ENCODE assay signal across 11 mouse cellular contexts in the genomic region with DNA sequence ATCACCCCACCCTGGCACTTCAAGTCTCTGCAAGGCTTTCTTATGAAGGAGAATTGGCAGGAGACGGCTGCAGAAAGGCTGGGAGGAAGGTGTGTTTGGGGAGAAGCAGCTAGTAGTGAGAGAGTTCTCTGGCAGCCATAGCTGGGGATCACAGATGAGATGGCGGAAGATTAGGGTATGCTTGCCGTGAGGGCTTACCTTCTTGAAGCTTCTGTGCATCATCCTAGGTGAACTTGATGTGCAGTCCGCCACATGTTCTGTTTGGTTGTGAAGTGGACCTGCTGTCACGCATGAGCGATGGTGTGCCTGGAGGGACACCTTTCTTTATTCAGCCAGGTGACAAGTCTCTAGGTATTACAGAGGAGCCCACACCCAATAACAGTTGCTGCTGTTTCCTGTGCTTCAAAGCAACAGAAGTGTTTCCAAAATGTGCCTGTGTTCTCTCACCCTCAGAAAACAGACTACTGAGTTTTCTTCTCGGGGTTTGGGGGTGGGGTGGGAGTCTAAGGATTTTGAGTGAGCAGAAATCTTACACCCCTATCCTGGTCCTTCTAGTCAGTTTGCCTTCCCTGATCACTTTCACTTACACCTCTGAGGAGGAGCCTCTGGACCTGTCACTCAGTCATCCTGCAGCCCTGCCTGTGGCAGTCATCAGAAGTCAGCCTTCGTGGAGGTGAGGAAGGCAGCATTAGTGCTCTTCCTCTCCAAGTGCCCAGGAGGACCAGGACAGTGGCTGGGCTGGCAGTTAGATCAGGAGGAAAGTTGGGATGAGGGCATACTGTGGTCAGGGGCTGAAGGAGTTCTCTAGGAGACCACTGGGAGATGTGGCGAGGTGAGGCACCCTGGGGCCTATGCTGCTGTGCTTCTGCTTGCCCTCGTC. TPM values are rescaled to one million over a fixed set of nuclear protein-coding genes. Genes with fewer than 3 reads are reported as not detected.
A peak's percentile ranks its signal among the peaks of the same experiment; 100 is the strongest.
DNase-seq lines count a peak whose midpoint lies in the region; ATAC-seq and TF ChIP-seq lines count a peak whose summit lies in the region.
"Had no signal": no experiment of that assay in that cellular context is flagged by ENCODE, and none has a peak within 500 bp of the region (broad histone marks: within the 10 kb centered on the region; RNA-seq: fewer than 3 reads in every experiment).

No protein-coding gene starts in this region.

- TF ChIP-seq POLR2A in thymus, adult 2 months (IDR thresholded peaks at IDR 0.05; ENCODE audit: control insufficient read depth, extremely low read depth, insufficient read depth, low read length, poor library complexity) = 0 out of 2 replicates have a peak, but pooled peaks have one; percentile 24

- H3K27me3 ChIP-seq in heart, embryonic 13.5 days (replicated peaks) = no peaks in the 10 kb centered on the region
- no peaks in the 10 kb centered on the region for H3K27me3 ChIP-seq in thymus, adult 2 months (ENCODE audit: control insufficient read depth, insufficient read depth, low read length)
- H3K27me3 ChIP-seq in liver, postnatal 0 days (ENCODE audit: insufficient read depth, low read length) = no peaks in the 10 kb centered on the region
- H3K27me3 ChIP-seq: embryonic facial prominence, embryonic 15.5 days; neural tube, embryonic 13.5 days had no signal

- H3K27ac ChIP-seq in heart, embryonic 13.5 days (replicated peaks) = no peak overlapping the region
- H3K27ac ChIP-seq in thymus, adult 2 months (ENCODE audit: control insufficient read depth, insufficient read depth, low read length) = peak overlapping the region; percentile 91
- peak overlapping the region; percentile 95 for H3K27ac ChIP-seq in liver, postnatal 0 days (ENCODE audit: low read depth)
- H3K27ac ChIP-seq: embryonic facial prominence, embryonic 15.5 days; neural tube, embryonic 13.5 days had no signal

- ATAC-seq in heart, embryonic 13.5 days (ENCODE audit: extremely low read depth, insufficient number of reproducible peaks, low FRiP score, low TSS enrichment) = no peak
- ATAC-seq in liver, postnatal 0 days = no peak

- TF ChIP-seq CTCF in thymus, adult 2 months (IDR thresholded peaks at IDR 0.05; ENCODE audit: borderline replicate concordance, control insufficient read depth, extremely low read depth, insufficient read depth, low read length, poor library complexity) = no peak
- no peak for TF ChIP-seq CTCF in liver, postnatal 0 days (IDR thresholded peaks at IDR 0.05; ENCODE audit: low read depth)

- intact Hi-C loops in heart, postnatal 14 days (cut with DNase I) = no loop called here

- no peak overlapping the region for H3K4me3 ChIP-seq in heart, embryonic 13.5 days
- peak overlapping the region; percentile 44 for H3K4me3 ChIP-seq in thymus, adult 2 months (ENCODE audit: control insufficient read depth, insufficient read depth, low read length)
- H3K4me3 ChIP-seq in liver, postnatal 0 days (ENCODE audit: low read depth, low read length) = no peak overlapping the region
- H3K4me3 ChIP-seq: embryonic facial prominence, embryonic 15.5 days; neural tube, embryonic 13.5 days had no signal

- no peak for TF ChIP-seq EP300 in liver, postnatal 0 days (IDR thresholded peaks at IDR 0.05; ENCODE audit: low read depth)

- 84% methylated on average over 10 of the region's 10 CpGs for WGBS in heart, embryonic 13.5 days
- WGBS in thymus, adult 2 months = 31% methylated on average over 10 of the region's 10 CpGs
- 67% methylated on average over 10 of the region's 10 CpGs for WGBS in liver, postnatal 0 days (ENCODE audit: insufficient replicate concordance)

- no peak for DNase-seq in heart, postnatal 14 days
- peak; percentile 56 for DNase-seq in thymus, adult 2 months
- no peak for DNase-seq in thymus, adult 18-20 months
- no peak for DNase-seq in liver, postnatal 0 days
- DNase-seq in layer of hippocampus, adult 11-12 months (ENCODE audit: low spot score) = no peak
- DNase-seq in kidney, postnatal 4 days = no peak
- DNase-seq in adrenal gland, postnatal 4 days (ENCODE audit: low spot score in 2 of 2) = no peak
- DNase-seq: cerebellum, postnatal 10 days had no signal

- peaks cover 62% of the 10 kb centered on the region for H3K4me1 ChIP-seq in heart, embryonic 13.5 days
- H3K4me1 ChIP-seq in thymus, adult 2 months (replicated peaks; ENCODE audit: control insufficient read depth, insufficient read depth, low read length) = peaks cover 64% of the 10 kb centered on the region
- H3K4me1 ChIP-seq in liver, postnatal 0 days (ENCODE audit: insufficient read depth) = peaks cover 59% of the 10 kb centered on the region

- H3K36me3 ChIP-seq in heart, embryonic 13.5 days = no peaks in the 10 kb centered on the region
- no peaks in the 10 kb centered on the region for H3K36me3 ChIP-seq in thymus, adult 2 months (ENCODE audit: control insufficient read depth, insufficient read depth, low read length)
- no peaks in the 10 kb centered on the region for H3K36me3 ChIP-seq in liver, postnatal 0 days (replicated peaks; ENCODE audit: insufficient read depth, low read length)
- H3K36me3 ChIP-seq: embryonic facial prominence, embryonic 15.5 days; neural tube, embryonic 13.5 days had no signal

- H3K9me3 ChIP-seq in heart, embryonic 13.5 days = no peaks in the 10 kb centered on the region
- H3K9me3 ChIP-seq in liver, postnatal 0 days (ENCODE audit: low read length) = no peaks in the 10 kb centered on the region
- H3K9me3 ChIP-seq: embryonic facial prominence, embryonic 15.5 days; neural tube, embryonic 13.5 days had no signal

- peak overlapping the region; percentile 96 for H3K9ac ChIP-seq in heart, embryonic 13.5 days
- H3K9ac ChIP-seq in liver, postnatal 0 days (replicated peaks) = peak overlapping the region; percentile 40; the same call in 1 of the 2 replicates
- H3K9ac ChIP-seq: embryonic facial prominence, embryonic 15.5 days; neural tube, embryonic 13.5 days had no signal

- no peak overlapping the region for H3K4me2 ChIP-seq in heart, embryonic 13.5 days
- H3K4me2 ChIP-seq in liver, postnatal 0 days (ENCODE audit: low read depth, low read length) = peak overlapping the region; percentile 61
- H3K4me2 ChIP-seq: embryonic facial prominence, embryonic 15.5 days had no signal

RNA-seq across cellular contexts. Expression of gene Rapgef1, which starts 2.8 kb away (rescaled TPM):
- 8.4 and 9.7 TPM in 2 replicates for polyA plus RNA-seq in heart, embryonic 13.5 days (2015; fragmentation: Nextera tagmentation; extraction: Ambion mirVana)
- total RNA-seq in heart, postnatal 14 days (2021) = 10 to 100 TPM; 89.6 to 91.6 TPM
- 132 and 143 TPM in 2 replicates for polyA plus RNA-seq in thymus, adult 2 months (2012; rRNA removed)
- 4.8 and 5.1 TPM in 2 replicates for polyA plus RNA-seq in liver, postnatal 0 days (2015; fragmentation: Nextera tagmentation; extraction: Ambion mirVana)
- total RNA-seq in adrenal gland, postnatal 4 days (2021) = 10 to 100 TPM; 64.6 to 65.1 TPM

Comparison
In these comparisons a context has a peak if more than half of its experiments do, and no peak if none do; other contexts are left out.
1. RNA of gene Rapgef1, which starts 2.8 kb away (polyA plus RNA-seq): 132 to 143 TPM in thymus, adult 2 months; 8.4 to 9.7 TPM in heart, embryonic 13.5 days and 4.8 to 5.1 TPM in liver, postnatal 0 days; every median in the first group is over 10 times any median in the second.